Mouse (Mus musculus) T-helper 17 cell (primary cell): Measurements from ENCODE around the gene Zfp61.

Experiments
- in situ Hi-C, 2 experiments: fragments of 300-600 bp; cut with MboI, MseI; formaldehyde crosslinking; loops; 1 replicate in 1 of 2; 2 replicates in 1 of 2; pipeline ENCODE4 v1.15.1; 2025; ENCODE audit warnings: high pct_unique_total_duplicates in 2 of 2

The Zfp61 gene

GRCm38 (mm10) chr7:24268176-24269155 lies 32.6 kb downstream of the Zfp61 start:
- in situ Hi-C loops, result no loop called here

GRCm38 (mm10) chr7:24260000-24260312 lies 41.1 kb downstream of the Zfp61 start:
- in situ Hi-C loops, result no loop called here

GRCm38 (mm10) chr7:24259306-24259999 lies 41.6 kb downstream of the Zfp61 start:
- in situ Hi-C loops, result no loop called here

- in situ Hi-C loops, result no loop called here
Observed at GRCm38 (mm10) chr7:24254633-24255474, 46.2 kb downstream of the Zfp61 start, which contains the start of gene Zfp108. TSS of gene Zfp108 (plus strand) at chr7:24254794.

GRCm38 (mm10) chr7:24253779-24254615 lies 47.0 kb downstream of the Zfp61 start:
- in situ Hi-C loops, result no loop called here
